Mouse (Mus musculus) lung, embryonic 16.5 days (tissue): ENCODE results near the gene Ncor2. TPM values are rescaled to one million over a fixed set of nuclear protein-coding genes. Genes with fewer than 3 reads are reported as not detected.

Experiments used
- ATAC-seq: fragments of 200-750 bp; cut with Nextera tagmentation; 2 replicates; pipeline ENCODE4 v1.8.0; 2017; ENCODE audit warnings: low read depth, mild to moderate bottlenecking, moderate library complexity
- H3K27ac ChIP-seq: fragments of 300-500 bp; sonication (generic); 2 replicates; pipeline ENCODE4 v1.5.1; 2014; ENCODE audit warnings: mild to moderate bottlenecking, control low read depth, low read length
- H3K27me3 ChIP-seq: fragments of 300-500 bp; sonication (generic); 2 replicates; pipeline ENCODE4 v1.6.1; 2014; ENCODE audit warnings: low read depth, low read length, mixed read lengths; ENCODE audit not compliant: control insufficient read depth, insufficient read depth
- H3K36me3 ChIP-seq: fragments of 300-500 bp; sonication (generic); 2 replicates; pipeline ENCODE4 v1.6.1; 2014; ENCODE audit warnings: low read length; ENCODE audit not compliant: control insufficient read depth, insufficient read depth
- H3K4me1 ChIP-seq: fragments of 300-500 bp; sonication (generic); replicated peaks from 2 replicates; pipeline ENCODE4 v1.6.1; 2014; ENCODE audit warnings: low read length, mixed read lengths; ENCODE audit not compliant: control insufficient read depth, insufficient read depth
- H3K4me2 ChIP-seq: fragments of 300-500 bp; sonication (generic); 2 replicates; pipeline ENCODE4 v1.6.1; 2014; ENCODE audit warnings: low read depth, low read length, control low read depth
- H3K4me3 ChIP-seq: fragments of 300-500 bp; sonication (generic); 2 replicates; pipeline ENCODE4 v1.5.1; 2014; ENCODE audit warnings: mild to moderate bottlenecking, low read length, control low read depth
- H3K9ac ChIP-seq: fragments of 300-500 bp; sonication (generic); 2 replicates; pipeline ENCODE4 v1.6.1; 2014; ENCODE audit warnings: low read length, control low read depth
- H3K9me3 ChIP-seq: fragments of 300-500 bp; sonication (generic); 2 replicates; pipeline ENCODE4 v1.6.1; 2016; ENCODE audit warnings: low read length; ENCODE audit not compliant: control insufficient read depth
- WGBS: fragments of 180-500 bp; shearing (Covaris S2); extraction: QIAGEN DNeasy Blood & Tissue Kit; methylation state at CpG from one replicate; pipeline ENCODE4 v1.1.7; 2014; 5-methylcytosine and 5-hydroxymethylcytosine counted together
- polyA plus RNA-seq: library from polyadenylated mRNA; unstranded; fragments of >200 nt; fragmentation: Nextera tagmentation; extraction: Ambion mirVana; gene quantifications from 2 replicates; pipeline ENCODE4 v1.2.1, GENCODE M21; 2015

Ncor2 gene
- polyA plus RNA-seq, 1 experiment from 2014 or later = 20.3 TPM

GRCm38 (mm10) chr5:125183321-125184003 lies 4.4 kb upstream of the Ncor2 start:
- no peaks in the 10 kb centered on the region for H3K27me3 ChIP-seq
- no peak for ATAC-seq
- no peak overlapping the region for H3K4me2 ChIP-seq
- H3K36me3 ChIP-seq = no peaks in the 10 kb centered on the region
- WGBS = 39% methylated on average over 23 of the region's 23 CpGs
- peaks cover 31% of the 10 kb centered on the region for H3K4me1 ChIP-seq
- no peak overlapping the region for H3K9ac ChIP-seq
- H3K9me3 ChIP-seq = no peaks in the 10 kb centered on the region
- no peak overlapping the region for H3K4me3 ChIP-seq
- no peak overlapping the region; the same call in 1 of the 2 replicates for H3K27ac ChIP-seq

GRCm38 (mm10) chr5:125180630-125181263 lies 1.7 kb upstream of the Ncor2 start:
- Histone ChIP-seq H3K27me3 (no peaks in the 10 kb centered on the region), H3K36me3 (no peaks in the 10 kb centered on the region), H3K4me2 (no peak overlapping the region), H3K27ac (peak overlapping the region; percentile 97), H3K4me1 (peaks cover 49% of the 10 kb centered on the region), H3K9me3 (no peaks in the 10 kb centered on the region), H3K9ac (no peak overlapping the region), H3K4me3 (no peak overlapping the region)
- WGBS = 54% methylated on average over 6 of the region's 6 CpGs
- no peak for ATAC-seq

DNA sequence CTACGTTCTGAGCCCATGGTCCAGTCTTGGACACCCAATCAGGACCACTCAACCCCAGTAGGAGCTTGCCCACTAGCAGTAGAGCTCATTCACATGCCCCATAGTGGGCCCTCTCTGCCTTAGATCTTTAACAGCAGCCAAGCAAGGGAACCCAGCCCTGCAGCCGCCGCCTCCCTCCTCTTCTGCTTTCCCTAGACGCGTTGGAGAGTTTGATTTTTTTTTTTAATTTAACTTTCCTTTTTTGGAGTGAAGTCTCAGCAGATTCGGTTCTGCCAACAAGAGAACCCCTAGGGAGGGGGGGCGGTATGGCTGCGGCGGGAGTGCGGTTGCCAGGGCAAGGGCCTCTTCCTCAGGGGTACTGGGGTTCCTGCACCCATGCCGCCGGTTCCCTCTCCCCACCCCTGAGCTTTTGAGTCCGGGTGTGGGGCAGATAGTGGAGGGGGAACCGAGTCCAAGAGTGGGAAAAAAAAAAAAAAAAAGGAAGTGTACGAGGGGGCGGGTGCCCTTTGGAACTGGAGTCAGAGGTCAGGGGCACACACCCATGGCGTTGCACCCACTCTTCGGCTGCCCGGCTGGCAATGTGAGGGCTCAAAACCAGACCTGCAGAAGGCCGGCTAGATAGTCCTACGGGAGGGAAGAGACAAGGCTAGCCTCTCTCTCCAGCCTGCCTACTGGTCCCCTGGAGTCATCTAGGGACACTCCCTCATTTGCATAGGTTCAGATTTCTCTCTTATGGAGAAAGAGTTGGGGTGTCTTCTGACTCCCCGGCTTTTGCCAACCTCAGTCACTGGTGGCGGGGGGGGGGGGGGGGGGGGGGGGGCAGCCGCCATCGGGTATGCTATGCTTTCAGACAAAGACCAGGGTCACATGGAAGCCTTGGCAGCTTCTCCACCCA lies 963 bp upstream of the Ncor2 start:
- no peaks in the 10 kb centered on the region for H3K27me3 ChIP-seq
- H3K4me1 ChIP-seq = peaks cover 49% of the 10 kb centered on the region
- H3K36me3 ChIP-seq = no peaks in the 10 kb centered on the region
- no peaks in the 10 kb centered on the region for H3K9me3 ChIP-seq
- ATAC-seq = peak; percentile 21
- peak overlapping the region; percentile 62 for H3K9ac ChIP-seq
- H3K4me2 ChIP-seq = peak overlapping the region; percentile 83
- H3K4me3 ChIP-seq = peak overlapping the region; percentile 62
- H3K27ac ChIP-seq = peak overlapping the region; percentile 97
- 2% methylated on average over 22 of the region's 25 CpGs for WGBS

GRCm38 (mm10) chr5:125178171-125179006 lies 630 bp downstream of the Ncor2 start:
- no peaks in the 10 kb centered on the region for H3K36me3 ChIP-seq
- H3K4me2 ChIP-seq = peak overlapping the region; percentile 96
- H3K4me3 ChIP-seq = peak overlapping the region; percentile 62
- H3K9ac ChIP-seq = peak overlapping the region; percentile 80
- H3K4me1 ChIP-seq = peaks cover 52% of the 10 kb centered on the region
- H3K27ac ChIP-seq = peak overlapping the region; percentile 98
- under 1% methylated on average over 48 of the region's 60 CpGs for WGBS
- peak; percentile 30 for ATAC-seq
- H3K9me3 ChIP-seq = no peaks in the 10 kb centered on the region
- no peaks in the 10 kb centered on the region for H3K27me3 ChIP-seq

DNA sequence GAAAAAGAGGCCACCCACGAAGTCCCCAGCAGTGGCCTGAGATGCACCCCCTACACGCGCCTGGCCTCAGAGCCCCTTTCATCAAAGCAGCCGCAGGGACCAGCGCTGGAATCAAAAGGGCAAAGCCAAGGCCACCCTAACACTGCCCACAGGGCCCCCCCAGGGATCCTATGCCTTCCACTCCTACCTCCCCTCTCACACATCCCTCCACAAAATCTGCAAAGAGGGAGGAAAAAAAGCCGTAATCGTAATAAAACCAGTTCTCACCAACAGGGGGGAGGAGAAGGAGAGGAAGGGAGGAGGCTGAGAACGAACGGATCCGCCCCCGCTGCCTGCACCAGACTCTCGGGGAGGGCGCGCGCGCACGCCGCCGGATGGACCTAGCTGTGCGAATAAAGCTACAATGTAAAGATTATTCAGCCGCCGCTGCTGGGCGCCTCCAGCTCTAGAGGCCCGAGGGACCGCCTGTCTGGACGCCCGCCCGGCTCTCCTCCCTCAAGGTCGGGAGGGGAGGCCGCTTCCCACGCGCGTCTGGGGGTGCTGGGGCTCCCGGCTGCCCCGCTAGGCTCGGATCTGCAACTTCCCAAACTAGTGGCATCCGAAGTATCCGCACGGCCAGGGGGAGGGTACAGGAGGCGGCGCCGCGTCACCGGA lies 1.4 kb downstream of the Ncor2 start:
- H3K36me3 ChIP-seq = no peaks in the 10 kb centered on the region
- peak overlapping the region; percentile 62 for H3K4me3 ChIP-seq
- H3K27me3 ChIP-seq = no peaks in the 10 kb centered on the region
- H3K4me2 ChIP-seq = peak overlapping the region; percentile 96
- no peaks in the 10 kb centered on the region for H3K9me3 ChIP-seq
- H3K4me1 ChIP-seq = peaks cover 59% of the 10 kb centered on the region
- H3K27ac ChIP-seq = peak overlapping the region; percentile 98
- peak; percentile 42 for ATAC-seq
- WGBS = 0% methylated on average over 44 of the region's 44 CpGs
- peak overlapping the region; percentile 80 for H3K9ac ChIP-seq

DNA sequence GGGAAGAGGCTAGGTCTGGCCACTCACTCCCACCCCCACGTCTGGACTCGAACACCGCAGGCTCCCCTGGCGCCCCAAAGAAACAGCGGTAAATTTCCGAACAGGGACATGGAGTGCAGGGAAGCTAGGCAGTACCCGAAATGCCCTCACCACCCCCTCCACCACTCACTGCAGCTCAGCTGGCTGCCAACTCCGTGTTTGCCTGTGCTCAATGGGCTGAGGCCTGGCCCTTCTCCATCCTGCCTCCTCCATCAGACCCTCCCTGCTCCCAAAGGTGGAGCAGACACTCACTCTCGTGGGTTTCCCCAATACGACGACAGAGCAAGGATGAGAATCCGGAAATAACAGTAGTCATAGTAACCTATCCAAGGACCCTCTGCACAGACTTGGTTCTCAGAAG lies 2.2 kb downstream of the Ncor2 start:
- H3K4me2 ChIP-seq = peak overlapping the region; percentile 96
- H3K9ac ChIP-seq = peak overlapping the region; percentile 80
- H3K4me1 ChIP-seq = peaks cover 64% of the 10 kb centered on the region
- H3K36me3 ChIP-seq = no peaks in the 10 kb centered on the region
- no peaks in the 10 kb centered on the region for H3K27me3 ChIP-seq
- peak overlapping the region; percentile 62 for H3K4me3 ChIP-seq
- H3K27ac ChIP-seq = peak overlapping the region; percentile 98
- no peaks in the 10 kb centered on the region for H3K9me3 ChIP-seq
- 0 out of 2 replicates have a peak, but pooled peaks have one; percentile 18 for ATAC-seq
- WGBS = 18% methylated on average over 12 of the region's 12 CpGs

- Histone ChIP-seq H3K4me3 (peak overlapping the region; percentile 62; the same call in 1 of the 2 replicates), H3K27me3 (no peaks in the 10 kb centered on the region), H3K9ac (no peak overlapping the region; the same call in 1 of the 2 replicates), H3K36me3 (no peaks in the 10 kb centered on the region), H3K9me3 (no peaks in the 10 kb centered on the region), H3K27ac (peak overlapping the region; percentile 98; the same call in 1 of the 2 replicates), H3K4me2 (peak overlapping the region; percentile 96), H3K4me1 (peaks cover 69% of the 10 kb centered on the region)
- WGBS = 37% methylated on average over 5 of the region's 5 CpGs
- ATAC-seq = no peak
Measured at GRCm38 (mm10) chr5:125176370-125176766, 2.7 kb downstream of the Ncor2 start.

DNA sequence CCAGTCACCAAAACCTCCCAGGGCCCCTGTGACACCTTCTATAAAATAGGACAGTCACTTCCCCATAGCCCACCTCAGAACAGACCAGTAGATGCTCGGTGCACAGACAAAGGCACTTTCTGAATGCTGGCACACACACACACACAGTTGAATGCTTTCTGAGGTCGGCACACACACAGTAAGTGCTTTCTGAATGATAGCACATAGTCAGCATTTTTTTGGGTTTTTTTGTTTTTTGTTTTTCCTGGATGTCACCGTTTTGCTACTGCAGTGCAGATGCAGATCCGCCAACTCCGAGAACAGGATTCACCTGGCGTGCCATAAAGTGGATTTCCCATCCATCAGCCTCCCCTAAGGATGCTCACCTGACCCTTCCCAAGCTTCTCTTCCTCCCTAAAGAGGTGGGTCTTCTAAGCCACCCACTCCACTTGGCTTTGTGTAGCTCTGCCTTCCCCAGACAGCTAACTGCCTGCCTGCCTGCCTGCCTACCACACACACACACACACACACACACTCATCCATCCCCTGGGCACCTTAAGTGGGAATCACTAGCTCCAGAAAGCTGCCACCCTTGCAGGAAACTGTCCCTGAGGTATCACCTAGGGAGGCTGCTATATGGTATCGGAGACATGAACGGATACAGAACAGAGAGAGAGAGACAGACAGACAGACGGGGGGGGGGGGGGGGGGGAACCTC lies 3.2 kb downstream of the Ncor2 start:
- H3K9ac ChIP-seq = no peak overlapping the region
- H3K27me3 ChIP-seq = no peaks in the 10 kb centered on the region
- H3K9me3 ChIP-seq = no peaks in the 10 kb centered on the region
- H3K27ac ChIP-seq = 0 out of 2 replicates have a peak overlapping the region, but pooled peaks have one; percentile 15
- peaks cover 73% of the 10 kb centered on the region for H3K4me1 ChIP-seq
- no peak overlapping the region for H3K4me3 ChIP-seq
- no peaks in the 10 kb centered on the region for H3K36me3 ChIP-seq
- H3K4me2 ChIP-seq = peak overlapping the region; percentile 12; the same call in 1 of the 2 replicates
- 57% methylated on average over 8 of the region's 9 CpGs for WGBS
- no peak for ATAC-seq
